Mouse (Mus musculus) forelimb bud, embryonic 11.5 days (tissue): ENCODE results near the gene Lrig3.

Experiments
- DNase-seq: peaks from one replicate; pipeline ENCODE4 v3.0.0-alpha.2; 2012; ENCODE audit warnings: low read depth, low spot score

Lrig3 gene

GRCm38 (mm10) chr10:125965968-125966480 lies at the start of gene Lrig3:
Gene Lrig3, plus strand, starts transcription at chr10:125966168.
- DNase-seq: peak; percentile 84

- no peak for DNase-seq
These were observed 49.2 kb upstream of the Lrig3 start for GRCm38 (mm10) chr10:125916781-125917180.

- peak; percentile 53 for DNase-seq
These were observed 48.5 kb upstream of the Lrig3 start for GRCm38 (mm10) chr10:125917436-125917871.

DNA sequence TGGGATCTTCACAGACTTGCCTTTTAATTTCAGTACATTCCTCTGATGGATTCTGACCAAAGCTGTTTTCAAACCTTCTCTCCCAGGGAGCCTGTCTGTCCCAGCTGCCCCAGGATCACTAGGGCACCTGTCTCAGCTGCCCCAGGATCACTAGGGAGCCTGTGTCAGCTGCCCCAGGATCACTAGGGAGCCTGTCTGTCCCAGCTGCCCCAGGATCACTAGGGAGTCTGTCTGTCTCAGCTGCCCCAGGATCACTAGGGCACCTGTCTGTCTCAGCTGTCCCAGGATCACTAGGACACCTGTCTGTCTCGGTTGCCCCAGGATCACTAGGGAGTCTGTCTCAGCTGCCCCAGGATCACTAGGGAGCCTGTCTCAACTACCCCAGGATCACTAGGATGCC lies 47.0 kb upstream of the Lrig3 start:
- no peak for DNase-seq

DNA sequence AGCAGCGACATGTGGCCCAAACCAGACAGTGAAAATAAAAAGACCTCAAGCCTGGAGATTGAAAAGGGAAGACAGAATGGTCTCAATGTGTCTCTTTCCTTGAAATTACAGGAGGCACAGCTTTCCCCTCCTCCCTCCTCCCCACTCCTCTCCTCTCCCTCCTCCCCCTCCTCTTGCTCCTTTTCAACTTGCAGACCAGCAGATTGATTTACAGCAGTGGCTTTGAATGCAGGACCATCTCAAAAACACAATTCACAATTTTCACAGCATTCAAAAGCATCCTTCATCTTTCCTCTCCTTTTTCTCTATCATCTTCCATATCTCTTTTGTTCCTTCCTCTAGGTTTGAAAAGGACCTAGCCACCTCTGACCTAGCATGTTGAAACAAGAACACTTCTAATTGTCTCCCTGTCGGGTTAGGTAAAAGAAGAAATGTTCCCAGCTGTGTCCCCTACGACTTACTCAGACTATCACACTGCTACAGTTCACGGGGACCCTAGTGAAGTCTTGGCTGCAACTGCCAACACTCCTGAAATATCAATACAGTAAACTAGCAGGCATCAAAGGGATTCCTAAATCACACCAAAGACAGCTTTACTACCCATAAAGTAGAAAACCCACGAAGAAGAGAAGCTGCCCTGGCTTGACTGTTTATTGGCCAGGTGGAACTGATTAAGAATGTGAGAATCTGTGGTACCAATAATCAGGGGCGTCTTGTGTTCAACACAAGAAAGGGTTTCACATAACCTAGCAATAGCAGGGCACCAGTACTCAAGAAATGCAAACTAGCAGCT lies 44.1 kb upstream of the Lrig3 start:
- peak; percentile 92 for DNase-seq

- DNase-seq: no peak
These were observed 36.0 kb upstream of the Lrig3 start for GRCm38 (mm10) chr10:125929961-125930360.

DNA sequence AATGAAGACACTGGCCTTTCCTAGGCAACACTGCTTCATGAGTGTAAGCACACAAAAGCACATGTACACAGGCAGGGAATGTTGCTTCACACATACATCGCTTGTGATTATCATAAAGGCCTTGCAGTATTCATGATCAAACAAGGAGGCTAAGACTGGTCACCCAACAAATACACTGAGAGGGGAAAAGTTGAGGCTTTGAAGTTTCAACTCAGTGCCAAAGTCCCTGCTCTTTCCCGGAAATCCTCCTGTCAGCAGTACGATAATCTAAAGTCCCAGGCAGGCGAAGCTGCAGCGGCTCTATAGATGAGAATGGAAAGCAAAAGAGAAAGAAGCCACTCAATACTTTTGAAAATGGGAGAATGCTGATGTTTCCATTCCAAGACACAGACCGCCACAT lies 32.6 kb upstream of the Lrig3 start:
- DNase-seq: no peak

DNA sequence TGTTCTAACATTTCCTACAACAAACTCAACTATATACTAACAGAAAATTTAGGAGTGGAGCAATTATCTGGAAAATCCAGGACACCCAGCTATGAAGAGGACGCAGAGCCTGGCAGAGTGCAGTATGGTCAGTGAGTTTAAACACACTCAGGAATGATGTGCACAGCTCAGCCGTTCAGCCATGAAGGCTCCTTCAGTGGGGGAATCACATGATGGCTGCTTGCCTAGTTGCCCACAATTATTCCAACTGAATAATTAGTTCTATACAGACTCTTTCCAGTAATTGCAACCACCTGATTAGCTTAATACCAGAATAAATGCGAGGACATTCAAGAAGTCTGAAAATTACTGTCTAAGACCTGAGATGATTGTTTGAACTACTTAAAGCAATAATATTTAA lies 31.9 kb upstream of the Lrig3 start:
- DNase-seq: no peak

DNA sequence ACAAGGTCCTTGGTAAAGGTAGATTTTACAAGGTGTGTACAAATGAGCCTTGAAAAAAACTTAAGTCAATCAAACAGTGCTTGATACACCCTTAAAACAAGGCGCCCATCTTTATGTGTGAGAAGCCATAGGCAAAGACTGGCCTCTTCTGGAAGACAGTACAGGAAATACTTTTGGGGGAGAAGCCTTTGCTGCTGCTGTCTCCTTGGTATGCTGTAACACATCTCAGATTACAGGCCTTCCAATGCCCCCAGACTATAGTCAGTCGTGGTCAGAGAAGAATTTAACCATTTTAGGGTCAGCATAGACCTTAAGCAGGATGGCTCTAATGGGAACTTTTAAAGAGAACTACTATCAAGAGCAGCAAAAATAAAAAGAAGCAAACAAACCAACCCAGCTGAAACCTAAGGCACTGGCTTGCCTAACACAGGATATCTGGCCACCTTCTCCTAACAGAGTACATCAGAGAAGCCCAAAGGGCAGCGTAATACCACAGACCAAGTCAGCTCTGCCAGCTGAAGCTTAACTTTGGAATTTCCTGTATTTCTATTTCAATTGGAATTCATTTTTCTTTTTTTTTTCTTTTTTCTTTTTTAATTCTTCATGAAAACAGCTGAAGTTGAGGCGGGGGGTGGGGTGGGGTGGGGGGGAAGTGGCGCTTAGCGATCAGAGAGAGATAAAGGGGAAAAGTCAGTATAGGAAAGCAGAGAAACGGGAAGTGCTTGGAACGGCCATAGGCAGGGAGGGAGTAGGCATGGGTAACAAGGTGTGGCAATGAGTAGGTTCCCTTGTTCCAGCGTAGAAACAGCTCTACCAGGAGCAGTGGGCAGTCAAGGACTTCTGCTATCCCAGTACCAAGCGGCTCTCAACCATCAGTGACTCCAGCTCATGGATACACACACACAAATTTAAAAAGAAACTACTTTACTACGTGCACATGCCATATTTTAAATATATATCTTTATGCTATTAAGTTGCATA lies 28.2 kb upstream of the Lrig3 start:
- no peak for DNase-seq

DNA sequence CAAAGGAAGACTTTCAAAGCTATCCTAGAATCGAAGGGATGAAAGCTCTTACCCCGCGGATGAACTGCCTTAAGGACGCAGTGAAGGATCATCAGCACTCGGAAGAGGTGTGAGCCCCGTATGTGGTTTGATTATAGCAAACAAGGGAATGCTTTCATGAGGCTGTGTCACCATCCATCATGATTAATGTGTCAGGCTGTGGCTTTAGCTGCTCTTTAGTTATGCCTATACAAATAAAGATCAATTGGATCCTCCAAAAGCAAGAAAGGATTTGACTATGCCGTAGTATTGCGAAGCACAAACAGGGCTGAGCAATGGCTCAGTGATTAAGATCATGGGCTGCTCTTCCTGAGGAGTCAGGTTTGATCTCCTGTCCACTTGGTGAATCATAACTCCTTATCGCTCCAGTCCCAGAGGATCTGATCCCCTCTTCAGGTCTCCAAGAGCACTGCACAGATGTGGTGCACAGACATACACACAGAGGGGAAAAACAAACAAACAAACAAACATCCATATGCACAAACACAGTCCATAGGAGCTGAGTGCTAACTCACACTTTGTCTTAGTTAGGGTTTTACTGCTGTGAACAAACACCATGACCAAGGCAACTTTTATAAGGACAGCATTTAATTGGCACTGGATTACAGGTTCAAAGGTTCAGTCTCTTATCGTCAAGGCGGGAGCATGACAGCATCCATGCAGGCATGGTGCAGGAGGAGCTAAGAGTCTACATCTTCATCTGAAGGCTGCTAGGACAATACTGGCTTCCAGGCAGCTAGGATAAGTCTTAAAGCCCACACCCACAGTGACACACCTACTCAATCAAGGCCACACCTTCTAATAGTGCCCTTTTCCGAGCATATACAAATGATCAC lies 27.2 kb upstream of the Lrig3 start:
- DNase-seq: no peak

DNA sequence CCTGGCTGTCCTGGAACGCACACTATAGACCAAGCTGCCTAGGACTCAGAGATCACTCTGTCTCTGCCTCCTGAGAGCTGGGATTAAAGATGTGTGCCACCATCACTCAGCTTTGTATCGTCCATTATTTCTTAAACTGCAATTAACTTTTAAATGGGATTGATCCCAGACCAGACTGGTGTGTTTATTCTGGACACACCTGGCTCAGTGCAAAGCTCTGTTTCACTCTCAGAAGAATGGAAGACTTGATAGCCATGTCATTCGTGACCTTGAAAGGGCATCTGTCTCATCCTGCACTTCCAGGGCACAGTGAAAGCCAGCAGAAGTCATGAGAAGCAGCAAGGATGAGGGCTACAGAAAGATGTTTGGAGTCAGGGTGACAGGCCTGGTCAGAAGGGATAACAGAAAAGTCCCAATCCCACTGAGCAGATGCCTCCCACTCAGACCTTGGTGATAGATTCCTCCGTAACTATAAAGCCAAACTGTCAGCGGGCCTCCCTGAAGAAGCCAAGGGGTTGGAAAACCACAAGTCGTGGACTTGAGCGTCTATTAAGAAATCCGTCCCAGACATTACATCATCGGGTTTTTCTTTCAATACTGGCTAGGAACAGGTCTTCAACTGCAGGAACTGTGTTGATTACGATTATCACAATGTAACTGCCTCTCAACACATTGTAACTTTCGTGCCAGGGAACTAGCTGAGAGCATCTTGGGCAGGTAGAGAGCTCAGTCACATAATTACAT lies 25.5 kb upstream of the Lrig3 start:
- no peak for DNase-seq

DNA sequence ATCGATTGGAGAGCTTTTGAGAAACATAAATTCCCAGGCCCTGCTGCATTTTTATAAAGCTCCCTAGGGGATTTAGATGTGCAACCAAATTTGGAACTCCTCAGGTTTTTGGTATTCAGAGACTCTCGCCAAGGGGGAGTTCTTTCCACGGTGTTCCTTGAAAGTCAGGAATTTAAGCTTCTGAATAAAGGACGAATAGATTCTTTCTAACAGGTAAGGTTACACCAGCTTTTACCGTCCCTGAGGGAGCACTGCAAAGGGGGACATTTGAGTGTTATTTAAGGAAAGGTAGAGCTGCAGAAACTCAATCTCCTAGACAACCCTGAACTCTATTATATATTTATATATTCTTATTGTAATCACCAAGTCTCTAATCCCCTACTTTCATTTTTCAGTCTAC lies 22.9 kb upstream of the Lrig3 start:
- no peak for DNase-seq

DNA sequence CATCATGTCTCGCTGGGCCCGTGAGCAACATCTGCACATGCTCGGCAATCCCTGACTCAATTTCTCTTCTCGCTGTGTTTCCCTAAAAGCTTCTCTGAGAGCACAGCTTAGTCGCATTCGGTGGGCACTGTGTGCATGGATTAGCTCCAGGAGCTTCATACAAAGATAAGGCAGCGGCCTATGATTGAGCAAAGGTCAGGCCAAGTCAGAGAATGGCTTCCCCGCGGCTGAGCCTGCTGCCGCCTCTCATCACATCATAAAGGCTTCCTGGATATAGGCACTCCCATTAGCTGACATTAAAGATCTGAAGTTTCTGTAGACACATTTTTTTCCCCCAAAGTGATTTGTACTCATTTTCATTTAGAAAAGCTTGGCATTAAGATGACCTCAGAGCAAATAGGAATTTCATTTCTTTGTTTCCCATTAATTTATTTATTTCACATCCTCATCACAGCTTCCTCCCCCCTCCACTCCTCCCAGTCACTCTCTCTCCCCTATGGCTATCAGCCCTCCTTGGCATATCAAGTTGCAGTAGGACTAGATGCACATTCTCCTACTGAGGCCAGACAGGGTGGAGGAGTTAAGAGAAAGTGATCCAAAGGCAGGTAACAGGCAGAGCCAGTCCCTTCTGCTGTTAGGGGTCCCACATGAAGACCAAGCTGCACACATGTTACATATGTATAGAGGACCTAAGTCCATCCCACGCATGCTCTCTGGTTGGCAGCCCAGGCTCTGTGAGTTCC lies 21.0 kb upstream of the Lrig3 start:
- no peak for DNase-seq

GRCm38 (mm10) chr10:125948842-125949474 lies 17.0 kb upstream of the Lrig3 start:
- no peak for DNase-seq

- DNase-seq: no peak
These were observed 14.3 kb upstream of the Lrig3 start for GRCm38 (mm10) chr10:125951633-125952032.

GRCm38 (mm10) chr10:125954343-125954742 lies 11.6 kb upstream of the Lrig3 start:
- DNase-seq: no peak

DNA sequence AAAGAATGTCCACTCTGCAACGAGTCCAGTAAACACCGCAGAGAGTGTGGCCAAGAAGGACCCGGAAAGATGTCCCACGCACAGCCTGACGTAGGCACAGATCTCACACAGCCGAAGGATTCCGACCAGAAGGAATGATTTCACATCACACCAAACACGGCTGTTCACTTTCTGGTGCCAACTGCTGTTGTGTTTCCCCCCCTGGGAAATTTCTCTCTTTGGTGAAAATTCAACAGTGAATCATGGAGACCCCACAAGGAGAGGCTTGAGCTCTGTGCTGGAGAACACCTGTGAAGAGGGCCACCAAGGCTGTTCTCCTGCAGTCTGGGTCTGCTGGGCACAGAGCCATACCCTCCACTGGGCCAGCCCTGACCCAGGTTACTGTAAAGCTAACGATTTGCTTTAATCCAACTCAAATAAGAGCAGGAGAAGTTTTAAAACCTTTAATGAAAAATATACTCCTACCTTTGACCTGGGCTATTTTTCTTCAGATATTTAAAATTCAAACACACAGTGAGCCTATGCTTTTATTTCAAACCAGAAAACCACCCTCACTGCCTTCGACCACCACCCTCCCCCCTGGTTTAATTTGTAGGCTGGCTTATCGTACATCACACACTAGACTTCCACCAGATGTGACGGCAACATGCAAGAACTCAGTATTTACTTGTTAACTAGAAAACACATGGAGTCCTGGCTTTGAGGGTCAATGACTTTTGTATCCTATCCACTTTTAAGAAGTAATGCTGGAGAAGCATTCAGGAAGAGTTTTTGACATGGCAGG lies 11.0 kb upstream of the Lrig3 start:
- peak; percentile 49 for DNase-seq

DNA sequence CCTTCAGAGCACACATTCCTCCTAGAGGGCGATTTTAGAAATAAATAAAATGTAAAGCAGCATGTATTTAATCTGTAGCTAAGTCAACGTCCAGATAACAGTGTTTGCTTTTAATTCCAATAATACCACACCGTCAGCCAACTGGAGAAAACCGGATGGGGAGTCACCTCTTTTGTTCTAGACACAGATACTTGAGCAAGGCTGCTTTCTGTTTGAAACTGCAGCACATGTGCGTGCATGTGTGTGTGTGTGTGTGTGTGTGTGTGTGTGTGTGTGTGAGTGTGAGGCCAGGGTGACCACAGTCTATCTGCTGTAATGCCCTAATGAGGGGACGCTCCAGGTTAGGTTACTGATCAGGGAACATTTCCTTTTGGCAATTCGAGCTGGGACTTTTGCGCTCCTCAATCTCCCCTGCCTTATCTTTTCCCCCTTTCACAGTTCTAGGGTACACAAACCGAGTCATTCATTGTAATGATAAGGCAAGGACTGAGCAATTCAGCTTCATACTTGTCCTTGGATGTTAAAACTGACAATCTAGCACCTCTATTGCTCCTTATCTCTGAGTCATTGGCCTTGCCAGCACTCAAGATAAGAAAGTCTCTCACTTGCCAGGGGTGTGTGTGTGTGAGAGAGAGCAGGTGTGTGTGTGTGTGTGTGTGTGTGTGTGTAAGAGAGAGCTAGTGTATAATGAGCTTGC lies 4.4 kb upstream of the Lrig3 start:
- DNase-seq: no peak
